Mouse (Mus musculus): ENCODE measurements around the gene Gtf2h2.
A peak's percentile ranks its signal among the peaks of the same experiment; 100 is the strongest.
"Not testable (repeated sequence)": the region's sequence is repeated elsewhere in the genome, so short reads cannot be mapped to it uniquely, and the experiment has no call there.

The Gtf2h2 gene

GRCm38 (mm10) chr13:100492061-100492787 lies at the start of gene Gtf2h2:
Gene Gtf2h2, minus strand, starts transcription at chr13:100492579.
- peak; percentile 76 for DNase-seq (ENCODE audit: low read depth, low spot score)

- no peak for DNase-seq (ENCODE audit: low read depth, low spot score)
Observed at GRCm38 (mm10) chr13:100536149-100536548, 43.8 kb upstream of the Gtf2h2 start.

- DNase-seq (ENCODE audit: low read depth, low spot score) = no peak
Observed at GRCm38 (mm10) chr13:100532788-100533365, 40.5 kb upstream of the Gtf2h2 start.

- no peak for DNase-seq (ENCODE audit: low read depth, low spot score)
Observed at GRCm38 (mm10) chr13:100526649-100527038, 34.3 kb upstream of the Gtf2h2 start.

GRCm38 (mm10) chr13:100525935-100526648 lies 33.7 kb upstream of the Gtf2h2 start:
- peak; percentile 43 for DNase-seq (ENCODE audit: low read depth, low spot score)

GRCm38 (mm10) chr13:100524896-100525295 lies 32.5 kb upstream of the Gtf2h2 start:
- peak; percentile 3 for DNase-seq (ENCODE audit: low read depth, low spot score)

- DNase-seq (ENCODE audit: low read depth, low spot score) = no peak
Observed at GRCm38 (mm10) chr13:100523698-100524097, 31.3 kb upstream of the Gtf2h2 start.

- no peak for DNase-seq (ENCODE audit: low read depth, low spot score)
Observed at GRCm38 (mm10) chr13:100521724-100522591, 29.6 kb upstream of the Gtf2h2 start.

- DNase-seq (ENCODE audit: low read depth, low spot score) = no peak
Observed at GRCm38 (mm10) chr13:100519162-100519561, 26.8 kb upstream of the Gtf2h2 start.

- DNase-seq (ENCODE audit: low read depth, low spot score) = no peak
Observed at GRCm38 (mm10) chr13:100518191-100518590, 25.8 kb upstream of the Gtf2h2 start.

- DNase-seq (ENCODE audit: low read depth, low spot score) = no peak
Observed at GRCm38 (mm10) chr13:100517652-100518153, 25.3 kb upstream of the Gtf2h2 start.

- no peak for DNase-seq (ENCODE audit: low read depth, low spot score)
Observed at GRCm38 (mm10) chr13:100516213-100517105, 24.1 kb upstream of the Gtf2h2 start.

- no peak for DNase-seq (ENCODE audit: low read depth, low spot score)
Observed at GRCm38 (mm10) chr13:100512792-100513191, 20.4 kb upstream of the Gtf2h2 start.

- no peak for DNase-seq (ENCODE audit: low read depth, low spot score)
Observed at GRCm38 (mm10) chr13:100511860-100512364, 19.5 kb upstream of the Gtf2h2 start.

GRCm38 (mm10) chr13:100511146-100511859 lies 18.9 kb upstream of the Gtf2h2 start:
- DNase-seq (ENCODE audit: low read depth, low spot score) = no peak

GRCm38 (mm10) chr13:100499625-100500024 lies 7.2 kb upstream of the Gtf2h2 start:
- DNase-seq (ENCODE audit: low read depth, low spot score) = not testable (repeated sequence)

- no peak for DNase-seq (ENCODE audit: low read depth, low spot score)
Observed at GRCm38 (mm10) chr13:100495337-100495736, 3.0 kb upstream of the Gtf2h2 start.

- not testable (repeated sequence) for DNase-seq (ENCODE audit: low read depth, low spot score)
Observed at GRCm38 (mm10) chr13:100494370-100494769, 2.0 kb upstream of the Gtf2h2 start.

- no peak for DNase-seq (ENCODE audit: low read depth, low spot score)
Observed at GRCm38 (mm10) chr13:100493313-100493712, 934 bp upstream of the Gtf2h2 start.

GRCm38 (mm10) chr13:100491623-100492022 lies 756 bp downstream of the Gtf2h2 start:
- no peak for DNase-seq (ENCODE audit: low read depth, low spot score)

Measured in telencephalon, adult 2 months (tissue).